Mouse (Mus musculus): Measurements from ENCODE around the gene Igf1r.

DNA sequence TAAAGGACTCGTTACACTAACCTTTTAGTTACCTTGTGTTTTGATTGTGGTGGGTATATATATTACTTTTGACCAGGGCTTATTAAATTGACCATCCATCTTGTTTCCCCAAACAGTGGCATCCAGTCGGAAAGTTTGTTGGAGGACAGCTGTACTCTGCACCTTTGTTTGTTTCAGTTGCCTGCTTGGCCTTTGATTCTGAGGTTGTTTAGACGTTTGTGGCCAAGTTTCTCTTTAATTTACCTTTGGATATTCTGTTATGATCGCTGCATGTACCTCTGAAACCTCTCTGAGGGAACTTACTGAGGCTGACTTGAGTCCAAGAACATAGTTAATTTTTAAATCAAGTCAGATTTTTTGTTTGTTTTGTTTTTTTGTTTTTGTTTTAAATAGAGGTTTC is 94.5 kb downstream of the Igf1r start:
- TF ChIP-seq CTCF (IDR thresholded peaks at IDR 0.05): no peak
- TF ChIP-seq EP300 (IDR thresholded peaks at IDR 0.05): no peak
